Mouse (Mus musculus) limb, embryonic 12.5 days (tissue): ENCODE results near the gene Susd6. TPM values are rescaled to one million over a fixed set of nuclear protein-coding genes. Genes with fewer than 3 reads are reported as not detected.

Experiments
- ATAC-seq: fragments of 200-750 bp; cut with Nextera tagmentation; 2 replicates; pipeline ENCODE4 v1.8.0; 2017; ENCODE audit warnings: low read depth, moderate TSS enrichment; ENCODE audit not compliant: insufficient number of reproducible peaks, insufficient read depth, low FRiP score, low TSS enrichment
- H3K27ac ChIP-seq: fragments of 300-500 bp; sonication (generic); 2 replicates; pipeline ENCODE4 v1.5.1; 2016; ENCODE audit warnings: mild to moderate bottlenecking, moderate library complexity
- H3K27me3 ChIP-seq: fragments of 300-500 bp; sonication (generic); 2 replicates; pipeline ENCODE4 v1.6.1; 2016; ENCODE audit warnings: mild to moderate bottlenecking, moderate library complexity
- H3K36me3 ChIP-seq: fragments of 300-500 bp; sonication (generic); 2 replicates; pipeline ENCODE4 v1.6.1; 2016; ENCODE audit warnings: mild to moderate bottlenecking, moderate library complexity
- H3K4me1 ChIP-seq: fragments of 300-500 bp; sonication (generic); replicated peaks from 2 replicates; pipeline ENCODE4 v1.6.1; 2016
- H3K4me2 ChIP-seq: fragments of 300-500 bp; sonication (generic); 2 replicates; pipeline ENCODE4 v1.6.1; 2016; ENCODE audit warnings: mild to moderate bottlenecking, moderate library complexity
- H3K4me3 ChIP-seq: fragments of 300-500 bp; sonication (generic); replicated peaks from 2 replicates; pipeline ENCODE4 v1.5.1; 2016; ENCODE audit warnings: mild to moderate bottlenecking
- H3K9ac ChIP-seq: fragments of 300-500 bp; sonication (generic); replicated peaks from 2 replicates; pipeline ENCODE4 v1.6.1; 2016; ENCODE audit warnings: mild to moderate bottlenecking, moderate library complexity
- H3K9me3 ChIP-seq: fragments of 300-500 bp; sonication (generic); 2 replicates; pipeline ENCODE4 v1.6.1; 2016; ENCODE audit warnings: mild to moderate bottlenecking, moderate library complexity
- WGBS: fragments of 180-500 bp; shearing (Covaris S2); methylation state at CpG from one replicate; pipeline ENCODE4 v1.1.7; 2016; 5-methylcytosine and 5-hydroxymethylcytosine counted together
- polyA plus RNA-seq: library from polyadenylated mRNA; unstranded; fragments of >200 nt; fragmentation: Nextera tagmentation; extraction: Ambion mirVana; gene quantifications from 2 replicates; pipeline ENCODE4 v1.2.1, GENCODE M21; 2016

Gene Susd6
- polyA plus RNA-seq, 1 experiment from 2014 or later: 14.1 TPM

GRCm38 (mm10) chr12:80762982-80763381 lies 27.3 kb upstream of the Susd6 start:
- Histone ChIP-seq H3K9me3 (no peaks in the 10 kb centered on the region), H3K27ac (no peak overlapping the region), H3K36me3 (no peaks in the 10 kb centered on the region), H3K4me1 (peaks cover 22% of the 10 kb centered on the region), H3K9ac (no peak overlapping the region), H3K27me3 (peaks cover 52% of the 10 kb centered on the region), H3K4me3 (no peak overlapping the region), H3K4me2 (no peak overlapping the region)
- no peak for ATAC-seq
- 86% methylated on average over 5 of the region's 5 CpGs for WGBS

- 81% methylated on average over 4 of the region's 4 CpGs for WGBS
- no peak overlapping the region for H3K4me2 ChIP-seq
- H3K4me1 ChIP-seq: peaks cover 12% of the 10 kb centered on the region
- H3K4me3 ChIP-seq: no peak overlapping the region
- H3K27me3 ChIP-seq: peaks cover 40% of the 10 kb centered on the region
- no peak overlapping the region for H3K27ac ChIP-seq
- no peak for ATAC-seq
- no peaks in the 10 kb centered on the region for H3K36me3 ChIP-seq
- H3K9ac ChIP-seq: no peak overlapping the region
- no peaks in the 10 kb centered on the region for H3K9me3 ChIP-seq
Observed at GRCm38 (mm10) chr12:80764116-80764515, 26.2 kb upstream of the Susd6 start.

- WGBS: 20% methylated on average over 11 of the region's 11 CpGs
- H3K27ac ChIP-seq: no peak overlapping the region
- no peak overlapping the region for H3K9ac ChIP-seq
- H3K27me3 ChIP-seq: peaks cover 5% of the 10 kb centered on the region; the same call in 1 of the 2 replicates
- H3K36me3 ChIP-seq: no peaks in the 10 kb centered on the region
- no peaks in the 10 kb centered on the region for H3K4me1 ChIP-seq
- H3K4me2 ChIP-seq: no peak overlapping the region
- no peak overlapping the region for H3K4me3 ChIP-seq
- H3K9me3 ChIP-seq: no peaks in the 10 kb centered on the region
- peak; percentile 71; the same call in 1 of the 2 replicates for ATAC-seq
Observed at GRCm38 (mm10) chr12:80769697-80770096, 20.6 kb upstream of the Susd6 start.

- no peak for ATAC-seq
- no peaks in the 10 kb centered on the region for H3K27me3 ChIP-seq
- H3K36me3 ChIP-seq: no peaks in the 10 kb centered on the region
- no peak overlapping the region for H3K27ac ChIP-seq
- H3K9me3 ChIP-seq: no peaks in the 10 kb centered on the region
- H3K4me1 ChIP-seq: no peaks in the 10 kb centered on the region
- no peak overlapping the region for H3K4me2 ChIP-seq
- H3K4me3 ChIP-seq: no peak overlapping the region
- no peak overlapping the region for H3K9ac ChIP-seq
- WGBS: 60% methylated on average over 7 of the region's 7 CpGs
Observed at GRCm38 (mm10) chr12:80774786-80775185, 15.5 kb upstream of the Susd6 start.

- Histone ChIP-seq H3K4me1 (no peaks in the 10 kb centered on the region), H3K9ac (no peak overlapping the region), H3K27me3 (no peaks in the 10 kb centered on the region), H3K36me3 (no peaks in the 10 kb centered on the region), H3K4me3 (no peak overlapping the region), H3K9me3 (no peaks in the 10 kb centered on the region), H3K4me2 (no peak overlapping the region), H3K27ac (no peak overlapping the region)
- ATAC-seq: no peak
- WGBS: 90% methylated on average over 4 of the region's 4 CpGs
Observed at GRCm38 (mm10) chr12:80776046-80776634, 14.2 kb upstream of the Susd6 start.

- no peak for ATAC-seq
- Histone ChIP-seq H3K9ac (no peak overlapping the region), H3K4me3 (no peak overlapping the region), H3K4me1 (no peaks in the 10 kb centered on the region), H3K9me3 (no peaks in the 10 kb centered on the region), H3K36me3 (no peaks in the 10 kb centered on the region), H3K4me2 (no peak overlapping the region), H3K27me3 (no peaks in the 10 kb centered on the region), H3K27ac (no peak overlapping the region)
- WGBS: 77% methylated on average over 16 of the region's 16 CpGs
Observed at GRCm38 (mm10) chr12:80778188-80778936, 11.9 kb upstream of the Susd6 start.

GRCm38 (mm10) chr12:80779760-80780159 lies 10.6 kb upstream of the Susd6 start:
- ATAC-seq: no peak
- Histone ChIP-seq H3K9me3 (no peaks in the 10 kb centered on the region), H3K4me2 (no peak overlapping the region), H3K36me3 (no peaks in the 10 kb centered on the region), H3K4me3 (no peak overlapping the region), H3K27me3 (no peaks in the 10 kb centered on the region), H3K27ac (no peak overlapping the region), H3K4me1 (no peaks in the 10 kb centered on the region), H3K9ac (no peak overlapping the region)
- WGBS: 85% methylated on average over 4 of the region's 4 CpGs

- H3K4me3 ChIP-seq: no peak overlapping the region
- 85% methylated on average over 3 of the region's 3 CpGs for WGBS
- ATAC-seq: no peak
Observed at GRCm38 (mm10) chr12:80782190-80782589, 8.1 kb upstream of the Susd6 start.

GRCm38 (mm10) chr12:80782892-80783291 lies 7.4 kb upstream of the Susd6 start:
- Histone ChIP-seq H3K4me2 (no peak overlapping the region), H3K4me1 (no peaks in the 10 kb centered on the region), H3K36me3 (no peaks in the 10 kb centered on the region), H3K9me3 (no peaks in the 10 kb centered on the region), H3K4me3 (no peak overlapping the region), H3K9ac (no peak overlapping the region), H3K27me3 (0 out of 2 replicates have a peak, but pooled peaks cover 4% of the 10 kb centered on the region), H3K27ac (no peak overlapping the region)
- ATAC-seq: no peak
- WGBS: 45% methylated on average over 3 of the region's 3 CpGs

More at GRCm38 (mm10) chr12:80782190-80782589, 8.1 kb upstream of the Susd6 start:
- no peak overlapping the region for H3K4me2 ChIP-seq
- no peak overlapping the region for H3K9ac ChIP-seq
- no peaks in the 10 kb centered on the region for H3K27me3 ChIP-seq
- H3K27ac ChIP-seq: no peak overlapping the region
- no peaks in the 10 kb centered on the region for H3K36me3 ChIP-seq
- no peaks in the 10 kb centered on the region for H3K4me1 ChIP-seq
- no peaks in the 10 kb centered on the region for H3K9me3 ChIP-seq

GRCm38 (mm10) chr12:80783889-80784288 lies 6.4 kb upstream of the Susd6 start:
- Histone ChIP-seq H3K9ac (no peak overlapping the region), H3K27me3 (0 out of 2 replicates have a peak, but pooled peaks cover 4% of the 10 kb centered on the region), H3K9me3 (no peaks in the 10 kb centered on the region), H3K27ac (no peak overlapping the region), H3K36me3 (no peaks in the 10 kb centered on the region), H3K4me3 (no peak overlapping the region), H3K4me1 (no peaks in the 10 kb centered on the region), H3K4me2 (no peak overlapping the region)
- ATAC-seq: no peak
- WGBS: 70% methylated on average over 1 of the region's 1 CpGs

GRCm38 (mm10) chr12:80785005-80785404 lies 5.3 kb upstream of the Susd6 start:
- no peaks in the 10 kb centered on the region for H3K4me1 ChIP-seq
- H3K36me3 ChIP-seq: no peaks in the 10 kb centered on the region
- no peak overlapping the region for H3K4me3 ChIP-seq
- 0 out of 2 replicates have a peak, but pooled peaks cover 4% of the 10 kb centered on the region for H3K27me3 ChIP-seq
- H3K27ac ChIP-seq: no peak overlapping the region
- no peaks in the 10 kb centered on the region for H3K9me3 ChIP-seq
- WGBS: 85% methylated on average over 5 of the region's 5 CpGs
- H3K4me2 ChIP-seq: no peak overlapping the region
- ATAC-seq: no peak
- H3K9ac ChIP-seq: no peak overlapping the region
